Mouse (Mus musculus): ENCODE data around the gene Fndc11.

DNA sequence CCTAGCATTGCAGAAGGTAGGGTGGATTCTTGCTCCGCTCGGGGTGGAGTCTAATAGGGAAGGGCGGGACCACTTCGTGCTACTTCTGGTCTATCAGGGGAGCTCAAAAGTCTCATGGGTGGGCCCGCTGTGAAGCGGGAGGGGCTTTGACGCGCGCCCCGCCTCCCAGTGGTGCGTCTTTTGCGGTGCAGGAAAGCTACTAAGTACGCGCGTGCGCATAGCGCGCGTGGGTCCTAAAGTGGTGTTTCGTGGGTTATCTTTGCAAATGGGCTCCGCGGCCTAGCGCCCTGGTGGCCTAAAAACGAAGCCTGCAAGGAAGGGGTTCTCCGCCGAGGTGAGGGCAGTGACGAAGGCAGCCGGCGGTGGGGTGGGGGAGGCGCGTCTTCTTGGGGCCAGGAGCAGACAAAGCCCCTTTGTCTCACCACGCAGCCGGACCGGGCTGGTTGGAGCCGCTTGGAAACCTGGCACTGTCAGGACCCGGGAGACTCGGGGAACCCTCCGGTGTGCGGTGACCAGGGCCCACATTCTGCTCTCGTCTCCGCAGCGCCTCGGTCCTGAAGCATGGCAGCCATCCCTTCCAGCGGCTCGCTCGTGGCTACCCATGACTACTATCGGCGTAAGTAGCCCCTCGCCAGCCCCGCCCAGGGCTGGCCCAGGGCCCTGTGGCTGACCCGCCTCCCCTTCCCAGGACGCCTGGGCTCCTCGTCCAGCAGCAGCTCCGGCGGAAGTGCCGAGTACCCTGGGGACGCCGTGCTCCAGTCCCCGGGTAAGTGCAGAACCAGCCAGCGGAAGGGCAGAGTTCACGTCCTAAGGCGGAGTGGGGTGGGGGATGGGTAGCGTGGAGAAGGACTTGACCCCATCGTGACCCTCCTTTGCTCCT, 32.5 kb upstream of the Fndc11 start, which contains the start of gene Ppdpf:
- no peak for TF ChIP-seq CTCF (conservative IDR thresholded peaks at IDR 0.05; ENCODE audit: low read length)
- no peak for TF ChIP-seq POU5F1 (IDR thresholded peaks at IDR 0.05; ENCODE audit: borderline replicate concordance, low read length)
- TF ChIP-seq NANOG (IDR thresholded peaks at IDR 0.05; ENCODE audit: borderline replicate concordance, low read length), result no peak
